Mouse (Mus musculus) liver, embryonic 12.5 days (tissue): ENCODE results near the gene Tbc1d1. TPM values are rescaled to one million over a fixed set of nuclear protein-coding genes. Genes with fewer than 3 reads are reported as not detected.

ENCODE experiments used
- ATAC-seq: fragments of 200-750 bp; cut with Nextera tagmentation; 2 replicates; pipeline ENCODE4 v1.8.0; 2017; ENCODE audit warnings: moderate number of reproducible peaks, mild to moderate bottlenecking, moderate library complexity
- H3K27ac ChIP-seq: fragments of 300-500 bp; sonication (generic); 2 replicates; pipeline ENCODE4 v1.5.1; 2016; ENCODE audit warnings: mild to moderate bottlenecking
- H3K27me3 ChIP-seq: fragments of 300-500 bp; sonication (generic); replicated peaks from 2 replicates; pipeline ENCODE4 v1.6.1; 2016; ENCODE audit warnings: mild to moderate bottlenecking, moderate library complexity
- H3K36me3 ChIP-seq: fragments of 300-500 bp; sonication (generic); 2 replicates; pipeline ENCODE4 v1.6.1; 2016; ENCODE audit warnings: mild to moderate bottlenecking, moderate library complexity
- H3K4me1 ChIP-seq: fragments of 300-500 bp; sonication (generic); 2 replicates; pipeline ENCODE4 v1.6.1; 2016
- H3K4me2 ChIP-seq: fragments of 300-500 bp; sonication (generic); 2 replicates; pipeline ENCODE4 v1.6.1; 2016; ENCODE audit warnings: mild to moderate bottlenecking, moderate library complexity
- H3K4me3 ChIP-seq: fragments of 300-500 bp; sonication (generic); 2 replicates; pipeline ENCODE4 v1.5.1; 2016; ENCODE audit warnings: mild to moderate bottlenecking, moderate library complexity
- H3K9ac ChIP-seq: fragments of 300-500 bp; sonication (generic); 2 replicates; pipeline ENCODE4 v1.6.1; 2016; ENCODE audit warnings: mild to moderate bottlenecking, moderate library complexity
- H3K9me3 ChIP-seq: fragments of 300-500 bp; sonication (generic); replicated peaks from 2 replicates; pipeline ENCODE4 v1.6.1; 2016; ENCODE audit warnings: mild to moderate bottlenecking, moderate library complexity
- WGBS: fragments of 180-500 bp; shearing (Covaris S2); methylation state at CpG from one replicate; pipeline ENCODE4 v1.1.7; 2016; ENCODE audit not compliant: insufficient replicate concordance; 5-methylcytosine and 5-hydroxymethylcytosine counted together
- polyA plus RNA-seq: library from polyadenylated mRNA; unstranded; fragments of >200 nt; fragmentation: Nextera tagmentation; extraction: Ambion mirVana; gene quantifications from 2 replicates; pipeline ENCODE4 v1.2.1, GENCODE M21; 2016

Gene Tbc1d1
- polyA plus RNA-seq, 1 experiment from 2014 or later = 13.8 TPM

GRCm38 (mm10) chr5:64162582-64162981 is 6.5 kb downstream of the Tbc1d1 start:
- ATAC-seq = no peak
- Histone ChIP-seq H3K4me3 (no peak overlapping the region), H3K27me3 (peaks cover 35% of the 10 kb centered on the region), H3K4me2 (peak overlapping the region; percentile 94), H3K36me3 (no peaks in the 10 kb centered on the region), H3K4me1 (peaks cover 62% of the 10 kb centered on the region), H3K9me3 (no peaks in the 10 kb centered on the region), H3K9ac (no peak overlapping the region), H3K27ac (no peak overlapping the region)
- 77% methylated on average over 5 of the region's 5 CpGs for WGBS

GRCm38 (mm10) chr5:64164414-64164813 is 8.3 kb downstream of the Tbc1d1 start:
- WGBS = 77% methylated on average over 3 of the region's 3 CpGs
- Histone ChIP-seq H3K4me2 (no peak overlapping the region), H3K27ac (no peak overlapping the region), H3K36me3 (no peaks in the 10 kb centered on the region), H3K9me3 (no peaks in the 10 kb centered on the region), H3K4me1 (peaks cover 51% of the 10 kb centered on the region), H3K27me3 (peaks cover 19% of the 10 kb centered on the region), H3K9ac (no peak overlapping the region), H3K4me3 (no peak overlapping the region)
- ATAC-seq = no peak

GRCm38 (mm10) chr5:64165826-64166225 is 9.7 kb downstream of the Tbc1d1 start:
- ATAC-seq = no peak
- 67% methylated on average over 2 of the region's 2 CpGs for WGBS
- Histone ChIP-seq H3K4me3 (no peak overlapping the region), H3K36me3 (no peaks in the 10 kb centered on the region), H3K27me3 (peaks cover 11% of the 10 kb centered on the region; the same call in 1 of the 2 replicates), H3K9ac (no peak overlapping the region), H3K27ac (no peak overlapping the region), H3K9me3 (no peaks in the 10 kb centered on the region), H3K4me1 (peaks cover 51% of the 10 kb centered on the region), H3K4me2 (no peak overlapping the region)

GRCm38 (mm10) chr5:64168990-64169540 is 13.0 kb downstream of the Tbc1d1 start:
- no peaks in the 10 kb centered on the region for H3K27me3 ChIP-seq
- peak; percentile 52; the same call in 1 of the 2 replicates for ATAC-seq
- no peak overlapping the region for H3K9ac ChIP-seq
- H3K4me1 ChIP-seq = peaks cover 21% of the 10 kb centered on the region
- no peak overlapping the region for H3K27ac ChIP-seq
- H3K9me3 ChIP-seq = no peaks in the 10 kb centered on the region
- WGBS = 78% methylated on average over 10 of the region's 10 CpGs
- peaks cover 5% of the 10 kb centered on the region; the same call in 1 of the 2 replicates for H3K36me3 ChIP-seq
- no peak overlapping the region for H3K4me2 ChIP-seq
- H3K4me3 ChIP-seq = no peak overlapping the region

GRCm38 (mm10) chr5:64172884-64173283 is 16.8 kb downstream of the Tbc1d1 start:
- ATAC-seq = no peak
- no peak overlapping the region for H3K9ac ChIP-seq
- no peak overlapping the region for H3K4me3 ChIP-seq
- no peaks in the 10 kb centered on the region for H3K27me3 ChIP-seq
- 69% methylated on average over 3 of the region's 3 CpGs for WGBS
- H3K4me1 ChIP-seq = peaks cover 21% of the 10 kb centered on the region
- no peaks in the 10 kb centered on the region for H3K9me3 ChIP-seq
- H3K4me2 ChIP-seq = no peak overlapping the region
- peaks cover 5% of the 10 kb centered on the region; the same call in 1 of the 2 replicates for H3K36me3 ChIP-seq
- H3K27ac ChIP-seq = no peak overlapping the region

GRCm38 (mm10) chr5:64173302-64173701 is 17.2 kb downstream of the Tbc1d1 start:
- H3K27me3 ChIP-seq = no peaks in the 10 kb centered on the region
- no peak for ATAC-seq
- WGBS = 72% methylated on average over 16 of the region's 16 CpGs
- no peak overlapping the region for H3K4me2 ChIP-seq
- H3K36me3 ChIP-seq = peaks cover 5% of the 10 kb centered on the region; the same call in 1 of the 2 replicates
- peaks cover 21% of the 10 kb centered on the region for H3K4me1 ChIP-seq
- H3K4me3 ChIP-seq = no peak overlapping the region
- no peaks in the 10 kb centered on the region for H3K9me3 ChIP-seq
- no peak overlapping the region for H3K27ac ChIP-seq
- H3K9ac ChIP-seq = no peak overlapping the region

- Histone ChIP-seq H3K27me3 (no peaks in the 10 kb centered on the region), H3K4me2 (no peak overlapping the region), H3K9me3 (no peaks in the 10 kb centered on the region), H3K4me1 (peaks cover 13% of the 10 kb centered on the region), H3K27ac (no peak overlapping the region), H3K9ac (no peak overlapping the region), H3K4me3 (no peak overlapping the region), H3K36me3 (peaks cover 5% of the 10 kb centered on the region; the same call in 1 of the 2 replicates)
- WGBS = 56% methylated on average over 5 of the region's 5 CpGs
- no peak for ATAC-seq
Observed at GRCm38 (mm10) chr5:64174429-64174935, 18.4 kb downstream of the Tbc1d1 start.

- no peaks in the 10 kb centered on the region for H3K27me3 ChIP-seq
Observed at GRCm38 (mm10) chr5:64180548-64180947, 24.4 kb downstream of the Tbc1d1 start.

GRCm38 (mm10) chr5:64183712-64184111 is 27.6 kb downstream of the Tbc1d1 start:
- H3K27me3 ChIP-seq = no peaks in the 10 kb centered on the region
- H3K9me3 ChIP-seq = no peaks in the 10 kb centered on the region
- no peaks in the 10 kb centered on the region for H3K36me3 ChIP-seq
- no peak overlapping the region for H3K4me3 ChIP-seq
- no peak overlapping the region for H3K9ac ChIP-seq
- no peak overlapping the region for H3K4me2 ChIP-seq
- 76% methylated on average over 4 of the region's 4 CpGs for WGBS
- ATAC-seq = no peak
- no peaks in the 10 kb centered on the region for H3K4me1 ChIP-seq
- no peak overlapping the region for H3K27ac ChIP-seq

More at GRCm38 (mm10) chr5:64180548-64180947, 24.4 kb downstream of the Tbc1d1 start:
- H3K9ac ChIP-seq = no peak overlapping the region
- H3K4me2 ChIP-seq = no peak overlapping the region
- no peaks in the 10 kb centered on the region for H3K4me1 ChIP-seq
- H3K9me3 ChIP-seq = no peaks in the 10 kb centered on the region
- no peaks in the 10 kb centered on the region for H3K36me3 ChIP-seq
- H3K27ac ChIP-seq = no peak overlapping the region
- no peak for ATAC-seq
- H3K4me3 ChIP-seq = no peak overlapping the region
- 84% methylated on average over 8 of the region's 8 CpGs for WGBS

- no peaks in the 10 kb centered on the region for H3K9me3 ChIP-seq
- no peak overlapping the region for H3K9ac ChIP-seq
- no peak overlapping the region for H3K4me2 ChIP-seq
- 62% methylated on average over 7 of the region's 7 CpGs for WGBS
- H3K4me1 ChIP-seq = no peaks in the 10 kb centered on the region
- H3K4me3 ChIP-seq = no peak overlapping the region
- no peak overlapping the region for H3K27ac ChIP-seq
- no peaks in the 10 kb centered on the region for H3K36me3 ChIP-seq
- no peaks in the 10 kb centered on the region for H3K27me3 ChIP-seq
- no peak for ATAC-seq
Observed at GRCm38 (mm10) chr5:64185257-64185656, 29.2 kb downstream of the Tbc1d1 start.

- Histone ChIP-seq H3K9ac (no peak overlapping the region), H3K27ac (no peak overlapping the region), H3K36me3 (peaks cover 9% of the 10 kb centered on the region; the same call in 1 of the 2 replicates), H3K4me2 (no peak overlapping the region), H3K4me1 (no peaks in the 10 kb centered on the region), H3K9me3 (peaks cover 10% of the 10 kb centered on the region), H3K4me3 (no peak overlapping the region), H3K27me3 (no peaks in the 10 kb centered on the region)
- WGBS = 68% methylated on average over 5 of the region's 5 CpGs
- no peak for ATAC-seq
Observed at GRCm38 (mm10) chr5:64186566-64186965, 30.5 kb downstream of the Tbc1d1 start.

GRCm38 (mm10) chr5:64188083-64188648 is 32.1 kb downstream of the Tbc1d1 start:
- H3K4me2 ChIP-seq = no peak overlapping the region
- WGBS = 61% methylated on average over 3 of the region's 3 CpGs
- H3K9ac ChIP-seq = no peak overlapping the region
- H3K27me3 ChIP-seq = no peaks in the 10 kb centered on the region
- H3K27ac ChIP-seq = no peak overlapping the region
- peaks cover 11% of the 10 kb centered on the region for H3K9me3 ChIP-seq
- H3K36me3 ChIP-seq = peaks cover 12% of the 10 kb centered on the region; the same call in 1 of the 2 replicates
- H3K4me1 ChIP-seq = no peaks in the 10 kb centered on the region
- ATAC-seq = no peak
- no peak overlapping the region for H3K4me3 ChIP-seq
